Mouse (Mus musculus) E14TG2a.4 (cell line): ENCODE measurements around the gene Fam163b.

ENCODE experiments used
- CTCF ChIP-seq: conservative IDR thresholded peaks from 2 replicates; pipeline ENCODE4 v1.5.1; 2014; ENCODE audit warnings: low read length
- NANOG ChIP-seq: IDR thresholded peaks from 2 replicates; pipeline ENCODE4 v1.6.1; 2014; ENCODE audit warnings: borderline replicate concordance, low read length, mixed read lengths
- POU5F1 ChIP-seq: IDR thresholded peaks from 2 replicates; pipeline ENCODE4 v1.6.1; 2014; ENCODE audit warnings: low read length, borderline replicate concordance

- TF ChIP-seq CTCF (no peak), POU5F1 (no peak), NANOG (no peak)
These were observed 63.1 kb downstream of the Fam163b start, which contains the start of gene Adamtsl2 for GRCm38 (mm10) chr2:27079152-27079584.
